Mouse (Mus musculus) neutrophil, adult 59 days (primary cell): ENCODE measurements around the gene Rtn1. TPM values are rescaled to one million over a fixed set of nuclear protein-coding genes. Genes with fewer than 3 reads are reported as not detected.

Source experiments
- total RNA-seq, 2 experiments: library from RNA; stranded (reverse); gene quantifications; 1 replicate in 1 of 2; 2 replicates in 1 of 2; pipeline ENCODE4 v1.2.4; 2023

Rtn1 gene
- total RNA-seq = 1 to 10 TPM in 1 of 2 experiments, under 1 TPM in 1; 0.56 to 1.2 TPM

DNA sequence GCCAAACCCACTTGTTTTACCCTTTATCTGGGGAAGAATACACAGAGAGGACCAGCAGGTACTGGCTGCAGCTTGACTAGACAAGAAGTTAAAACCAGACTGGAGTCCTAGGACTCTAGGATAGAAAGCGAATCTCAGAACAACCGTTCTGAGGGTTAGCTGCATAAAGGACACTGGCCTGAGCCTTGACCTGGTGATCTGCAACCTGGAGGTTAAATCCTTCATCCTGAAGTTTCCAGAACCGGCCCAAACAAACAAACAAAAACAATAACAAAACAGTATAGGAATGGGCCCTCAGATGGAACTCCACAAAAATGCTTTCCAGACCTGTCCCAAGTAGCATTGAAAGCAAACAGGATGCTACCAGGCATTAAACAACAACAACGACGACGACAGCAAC, at the start of gene Rtn1:
TSS of gene Rtn1 (minus strand) at position 101 of the 400 bp plus-strand sequence.

DNA sequence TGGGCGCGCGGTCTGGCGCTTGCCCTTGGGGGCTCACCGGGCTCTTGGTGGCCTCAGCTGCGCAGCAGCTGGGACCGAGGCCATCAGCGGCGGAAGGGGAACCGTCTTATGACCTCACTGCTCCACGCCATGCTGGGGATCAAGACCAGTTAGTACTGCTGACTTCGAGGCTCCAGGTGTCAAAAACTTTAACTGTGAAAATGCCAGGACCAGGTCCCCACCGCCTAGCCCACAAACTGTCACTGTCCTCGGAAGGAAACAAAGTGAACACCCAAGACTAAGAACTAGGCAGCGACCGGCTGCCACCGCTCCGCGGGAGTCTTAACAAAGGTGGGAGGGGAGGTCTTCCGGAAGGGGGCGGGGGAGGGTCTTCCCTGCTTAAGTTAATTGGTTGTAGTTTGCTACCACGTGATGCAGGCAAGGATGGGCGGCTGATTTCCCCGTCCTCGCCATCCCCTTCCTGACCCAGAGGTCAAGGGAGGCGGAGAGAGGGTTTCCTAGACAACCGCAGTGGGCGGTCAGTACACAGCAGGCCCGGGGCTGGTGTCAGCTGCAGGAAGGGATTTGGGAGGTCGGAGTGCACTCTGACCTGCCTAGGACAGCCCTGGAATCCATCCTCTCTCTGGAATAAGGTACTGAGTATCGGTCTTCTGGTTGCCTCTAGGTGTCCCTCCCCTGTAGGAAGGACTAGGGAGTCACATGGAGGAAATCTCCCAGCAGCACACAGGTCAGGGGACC, 33.2 kb upstream of the Rtn1 start, which contains the start of gene Lrrc9:
TSS of gene Lrrc9 (plus strand) at position 28 of the 738 bp plus-strand sequence.

DNA sequence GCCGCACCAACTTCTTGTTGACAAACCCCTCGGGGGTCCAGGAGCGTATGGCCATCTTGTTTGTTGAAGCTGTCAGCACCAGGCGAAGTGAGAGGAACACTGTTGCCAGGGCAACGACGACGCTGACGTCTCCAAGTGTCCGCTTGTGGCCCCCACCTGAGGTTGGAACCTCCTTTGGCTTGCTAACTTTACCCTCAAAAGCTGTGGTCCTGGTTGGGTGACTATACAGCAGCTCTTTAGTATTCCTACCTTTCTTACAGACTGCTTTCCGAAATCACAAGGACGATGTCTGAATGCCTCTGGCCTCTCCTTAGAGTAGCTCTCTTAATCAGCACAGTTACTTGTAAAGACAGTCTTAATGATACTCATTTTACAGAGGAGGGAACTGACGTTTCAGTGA, 223.9 kb downstream of the Rtn1 start, which contains the start of gene Ccdc175:
TSS of gene Ccdc175 (minus strand) at position 101 of the 400 bp plus-strand sequence.

Other genes with a start within 250 kb of the Rtn1 start
- gene Ccdc175, start 224.0 kb downstream of the Rtn1 start, total RNA-seq = not detected
- gene Lrrc9, start 32.8 kb upstream of the Rtn1 start, total RNA-seq = not detected
- under 1 TPM; 0.38 to 0.84 TPM for gene Pcnx4, start 127.3 kb upstream of the Rtn1 start, total RNA-seq
- under 1 TPM; 0.27 to 0.29 TPM for gene Gm4756, start 240.6 kb upstream of the Rtn1 start, total RNA-seq